Mouse (Mus musculus): Measurements from ENCODE around the gene Gm45337.
A peak's percentile ranks its signal among the peaks of the same experiment; 100 is the strongest.
"Not testable (repeated sequence)": the region's sequence is repeated elsewhere in the genome, so short reads cannot be mapped to it uniquely, and the experiment has no call there.

Gene Gm45337

DNA sequence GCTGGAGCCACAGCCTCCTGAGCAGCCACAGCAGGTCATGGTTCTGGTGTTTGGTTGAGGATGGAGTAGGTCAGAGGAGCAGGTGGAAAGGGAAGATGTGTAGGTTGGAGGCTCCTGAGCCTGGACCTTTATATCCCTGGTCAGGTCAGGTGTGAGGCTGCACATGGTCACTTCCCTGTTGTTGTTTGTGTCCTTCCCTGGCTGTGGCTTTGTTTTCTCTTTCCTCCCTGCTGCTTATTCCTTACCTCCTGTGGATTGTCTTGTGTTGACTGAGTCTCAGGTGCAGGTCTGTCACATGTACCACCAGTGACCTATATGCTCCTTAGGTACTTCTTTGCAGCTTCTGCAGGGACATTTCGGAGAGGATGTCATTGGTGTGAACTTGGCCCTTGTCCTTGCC, at the start of gene Gm45337:
Gene Gm45337 (minus strand): TSS at position 101 of the 400 bp plus-strand sequence.
- DNase-seq (ENCODE audit: low read depth, low spot score) = no peak

GRCm38 (mm10) chr7:142190289-142190688, 45.9 kb upstream of the Gm45337 start, which contains the start of gene Gm10153:
Gene Gm10153 (minus strand): TSS chr7:142190389.
- DNase-seq (ENCODE audit: low read depth, low spot score) = no peak

DNA sequence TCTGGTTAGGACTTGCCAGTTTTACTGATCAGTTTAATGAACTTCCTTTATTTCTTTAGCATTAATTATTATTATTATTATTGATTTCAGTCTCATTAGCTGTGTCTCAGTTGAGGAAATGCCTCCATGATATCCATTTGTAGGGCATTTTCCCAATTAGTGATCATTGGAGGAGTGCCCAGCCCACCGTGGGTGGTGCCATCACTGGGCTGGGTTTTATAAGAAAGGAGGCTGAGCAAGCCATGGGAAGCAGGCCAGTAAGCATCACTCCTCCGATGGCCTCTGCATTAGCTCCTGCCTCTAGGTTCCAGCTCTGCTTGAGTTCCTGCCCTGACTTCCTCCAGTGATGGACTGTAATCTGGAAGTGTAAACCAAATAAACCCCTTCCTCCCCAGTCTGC, 43.7 kb upstream of the Gm45337 start:
- no peak for DNase-seq (ENCODE audit: low read depth, low spot score)

GRCm38 (mm10) chr7:142181021-142181420, 36.6 kb upstream of the Gm45337 start:
- no peak for DNase-seq (ENCODE audit: low read depth, low spot score)

- no peak for DNase-seq (ENCODE audit: low read depth, low spot score)
Observed at GRCm38 (mm10) chr7:142178685-142179084, 34.3 kb upstream of the Gm45337 start.

DNA sequence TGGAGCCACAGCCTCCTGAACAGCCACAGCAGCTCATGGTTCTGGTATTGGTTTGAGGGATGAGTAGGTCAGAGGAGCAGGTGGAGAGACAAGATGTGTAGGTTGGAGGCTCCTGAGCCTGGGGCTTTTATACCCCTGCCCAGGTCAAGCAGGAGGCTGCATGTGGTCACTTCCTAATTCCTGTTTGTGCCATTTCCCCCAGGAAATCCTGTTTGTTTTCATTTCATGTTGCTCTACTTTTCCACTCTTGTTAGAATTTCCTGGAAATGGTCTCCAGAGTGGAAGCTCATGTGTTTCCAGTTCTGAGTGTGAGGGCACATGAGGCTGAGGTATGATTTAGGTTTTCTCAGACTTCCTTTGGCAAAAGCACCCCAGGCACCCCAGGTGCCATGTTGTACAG, 31.5 kb upstream of the Gm45337 start, which contains the start of gene Krtap5-2:
Gene Krtap5-2 (minus strand): TSS at position 101 of the 400 bp plus-strand sequence.
- not testable (repeated sequence) for DNase-seq (ENCODE audit: low read depth, low spot score)

GRCm38 (mm10) chr7:142169836-142170235, 25.4 kb upstream of the Gm45337 start:
- DNase-seq (ENCODE audit: low read depth, low spot score) = no peak

DNA sequence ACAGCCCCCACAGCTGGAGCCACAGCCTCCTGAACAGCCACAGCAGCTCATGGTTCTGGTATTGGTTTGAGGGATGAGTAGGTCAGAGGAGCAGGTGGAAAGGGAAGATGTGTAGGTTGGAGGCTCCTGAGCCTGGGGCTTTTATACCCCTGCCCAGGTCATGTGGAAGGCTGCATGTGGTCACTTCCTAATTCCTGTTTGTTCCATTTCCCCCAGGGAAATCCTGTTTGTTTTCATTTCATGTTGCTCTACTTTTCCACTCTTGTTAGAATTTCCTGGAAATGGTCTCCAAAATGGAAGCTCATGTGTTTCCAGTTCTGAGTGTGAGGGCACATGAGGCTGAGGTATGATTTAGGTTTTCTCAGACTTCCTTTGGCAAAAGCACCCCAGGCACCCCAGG, 21.2 kb upstream of the Gm45337 start, which contains the start of gene Gm4553:
Gene Gm4553 (minus strand): TSS at position 101 of the 400 bp plus-strand sequence.
- not testable (repeated sequence) for DNase-seq (ENCODE audit: low read depth, low spot score)

DNA sequence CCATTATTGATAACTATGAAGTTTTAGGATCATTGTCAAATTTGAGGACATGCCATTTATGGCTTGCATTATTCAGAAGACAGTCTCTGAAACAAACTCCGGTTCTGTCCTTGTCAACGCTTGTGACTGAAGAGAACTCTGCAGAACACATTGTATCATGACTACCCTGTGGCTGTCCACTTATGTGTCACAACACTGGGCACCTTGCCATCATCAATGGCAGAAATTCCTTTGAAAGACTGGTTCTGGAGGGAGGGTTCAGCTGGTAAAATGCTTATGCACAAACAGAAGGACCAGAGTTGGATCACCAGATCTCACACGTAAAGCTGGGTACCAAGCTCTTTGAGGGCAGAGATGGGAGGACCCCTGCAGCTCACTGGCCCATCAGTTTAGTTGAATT, 15.0 kb upstream of the Gm45337 start:
- no peak for DNase-seq (ENCODE audit: low read depth, low spot score)

DNA sequence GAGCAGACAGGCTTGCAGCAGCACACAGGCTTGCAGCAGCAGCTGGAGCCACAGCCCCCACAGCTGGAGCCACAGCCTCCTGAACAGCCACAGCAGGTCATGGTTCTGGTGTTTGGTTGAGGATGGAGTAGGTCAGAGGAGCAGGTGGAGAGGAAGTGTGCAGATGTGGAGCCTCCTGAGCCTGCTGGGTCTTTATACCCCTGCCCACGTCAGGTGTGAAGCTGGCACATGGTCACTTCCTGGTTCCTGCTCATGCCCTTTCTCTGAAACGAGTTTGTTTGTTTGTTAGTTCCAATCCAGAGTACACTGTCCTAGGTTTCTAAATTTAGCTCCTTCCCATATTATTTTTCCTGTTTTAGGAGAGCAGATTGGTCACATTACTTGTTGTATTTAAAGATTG, 12.6 kb upstream of the Gm45337 start, which contains the start of gene Gm29735:
Gene Gm29735 (minus strand): TSS at position 101 of the 400 bp plus-strand sequence.
- DNase-seq (ENCODE audit: low read depth, low spot score) = not testable (repeated sequence)

GRCm38 (mm10) chr7:142155308-142155707, 10.9 kb upstream of the Gm45337 start:
- DNase-seq (ENCODE audit: low read depth, low spot score) = no peak

GRCm38 (mm10) chr7:142152191-142152590, 7.8 kb upstream of the Gm45337 start:
- no peak for DNase-seq (ENCODE audit: low read depth, low spot score)

DNA sequence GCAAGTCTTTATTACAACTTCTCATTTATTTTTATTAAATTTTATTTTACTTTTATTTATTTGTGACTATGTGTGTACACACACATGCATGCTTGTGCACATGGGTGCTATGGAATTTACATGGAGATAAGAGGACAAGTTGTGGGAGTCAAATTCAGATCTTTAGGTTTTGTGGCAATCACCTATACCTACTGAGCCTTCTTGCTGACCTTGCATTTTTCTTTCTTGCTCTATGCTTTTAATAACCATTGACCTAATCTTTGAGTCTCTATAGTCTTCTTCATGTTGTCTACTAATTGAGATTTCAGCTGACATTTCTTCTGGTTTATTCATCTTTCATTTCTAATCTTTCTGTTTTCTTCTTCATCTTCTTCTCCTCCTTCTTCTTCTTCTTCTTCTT, 4.2 kb upstream of the Gm45337 start:
- no peak for DNase-seq (ENCODE audit: low read depth, low spot score)

- peak; percentile 40 for DNase-seq (ENCODE audit: low read depth, low spot score)
Observed at GRCm38 (mm10) chr7:142146033-142146432, 1.6 kb upstream of the Gm45337 start.

- no peak for DNase-seq (ENCODE audit: low read depth, low spot score)
Observed at GRCm38 (mm10) chr7:142145413-142145940, 1.1 kb upstream of the Gm45337 start.

DNA sequence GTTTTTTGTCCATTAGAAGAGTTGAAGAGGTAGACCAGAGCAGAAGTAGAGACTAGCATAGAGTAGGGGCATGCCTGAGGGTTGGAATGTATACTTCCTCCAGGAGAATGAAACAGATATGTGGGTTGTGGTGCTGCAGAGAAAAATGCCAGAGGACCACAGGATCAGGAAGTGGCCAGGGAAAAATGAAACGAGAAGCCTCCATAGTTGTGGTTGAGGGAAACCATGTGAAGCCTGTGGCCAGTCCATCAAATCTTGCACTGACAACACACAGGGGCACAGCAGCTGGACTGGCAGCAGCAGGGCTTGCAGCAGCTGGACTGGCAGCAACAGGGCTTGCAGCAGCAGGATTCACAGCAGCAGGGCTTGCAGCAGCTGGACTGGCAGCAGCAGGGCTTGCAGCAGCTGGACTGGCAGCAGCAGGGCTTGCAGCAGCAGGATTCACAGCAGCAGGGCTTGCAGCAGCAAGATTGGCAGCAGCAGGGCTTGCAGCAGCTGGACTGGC, 849 bp downstream of the Gm45337 start:
- DNase-seq (ENCODE audit: low read depth, low spot score) = not testable (repeated sequence)

DNA sequence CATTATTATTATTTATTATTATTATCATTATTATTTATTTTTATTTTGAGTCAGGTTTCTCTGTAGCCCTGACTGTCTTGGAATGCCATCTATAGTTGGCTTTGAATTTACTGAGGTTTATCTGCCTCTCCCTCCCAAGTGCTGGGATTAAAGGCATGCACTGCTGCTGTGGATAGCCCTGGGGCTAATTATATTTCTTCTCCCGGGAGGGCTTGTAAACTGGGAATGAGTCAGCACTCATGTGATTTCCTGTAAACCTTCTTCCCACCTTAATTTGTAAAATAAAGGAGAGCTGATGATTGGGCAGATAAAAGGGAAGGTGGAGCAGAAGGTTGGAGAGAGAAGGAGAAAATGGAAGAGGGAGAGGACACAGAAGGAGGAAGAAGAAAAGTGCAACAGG, 3.7 kb downstream of the Gm45337 start:
- no peak for DNase-seq (ENCODE audit: low read depth, low spot score)

- DNase-seq (ENCODE audit: low read depth, low spot score) = not testable (repeated sequence)
Observed at GRCm38 (mm10) chr7:142135934-142136333, 8.5 kb downstream of the Gm45337 start, which contains the start of gene Gm39115. Gene Gm39115 (minus strand): TSS chr7:142136034.

DNA sequence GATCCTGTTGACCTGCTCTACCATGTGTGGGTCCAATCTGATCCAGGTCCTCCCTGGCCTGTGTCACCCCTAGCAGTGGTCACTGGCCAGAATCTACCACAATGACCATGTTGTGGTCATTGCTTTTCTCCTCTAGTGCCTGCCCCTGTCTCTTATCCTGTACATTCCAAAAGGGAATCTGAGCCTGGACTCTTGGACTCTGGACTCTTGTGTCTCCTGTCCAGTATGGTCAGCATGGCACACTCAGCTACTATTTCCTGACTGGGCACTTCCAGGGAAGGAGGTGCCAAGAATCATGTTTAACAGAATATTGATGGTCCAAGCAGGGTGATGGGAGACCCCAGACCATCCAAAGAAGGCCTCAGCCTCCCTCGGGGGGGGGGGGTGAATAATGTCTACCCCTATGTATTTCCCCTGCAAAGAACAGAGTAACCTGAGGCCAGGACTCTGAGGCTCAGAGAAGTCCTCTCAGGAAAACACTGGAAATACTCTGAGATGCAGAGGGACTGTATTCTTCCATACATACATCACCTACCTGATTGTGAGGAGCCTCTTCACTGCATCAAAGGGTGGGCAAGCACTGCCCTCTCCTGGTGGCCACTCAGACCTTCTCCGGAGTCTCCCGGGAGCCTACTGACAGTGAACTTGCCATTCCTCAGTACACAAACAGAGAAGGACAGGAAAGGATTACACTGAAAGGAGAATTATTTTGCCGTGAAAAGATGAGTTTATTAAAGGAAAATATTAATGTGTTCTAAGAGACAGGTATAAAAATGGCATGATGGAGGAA, 10.0 kb downstream of the Gm45337 start:
- DNase-seq (ENCODE audit: low read depth, low spot score) = no peak

DNA sequence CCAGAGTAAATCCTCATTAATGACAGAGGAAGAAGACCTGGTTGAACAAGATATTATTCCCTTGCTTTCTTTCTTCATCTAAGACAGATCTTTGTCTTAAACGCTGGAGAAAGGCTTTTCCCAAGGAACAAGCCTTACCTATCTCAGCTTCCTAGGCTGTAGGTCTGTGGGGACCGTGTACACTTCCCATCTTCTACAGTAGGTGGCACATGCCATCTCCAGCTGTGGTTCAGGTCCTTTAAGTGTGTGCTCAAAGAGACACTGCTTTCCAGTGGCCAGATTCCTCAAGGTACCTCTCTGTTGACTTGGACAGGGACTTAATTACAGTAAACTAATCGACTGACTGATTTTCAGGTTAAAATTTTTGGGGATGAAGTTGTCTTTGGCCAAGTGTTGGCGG, 15.6 kb downstream of the Gm45337 start:
- DNase-seq (ENCODE audit: low read depth, low spot score) = no peak

DNA sequence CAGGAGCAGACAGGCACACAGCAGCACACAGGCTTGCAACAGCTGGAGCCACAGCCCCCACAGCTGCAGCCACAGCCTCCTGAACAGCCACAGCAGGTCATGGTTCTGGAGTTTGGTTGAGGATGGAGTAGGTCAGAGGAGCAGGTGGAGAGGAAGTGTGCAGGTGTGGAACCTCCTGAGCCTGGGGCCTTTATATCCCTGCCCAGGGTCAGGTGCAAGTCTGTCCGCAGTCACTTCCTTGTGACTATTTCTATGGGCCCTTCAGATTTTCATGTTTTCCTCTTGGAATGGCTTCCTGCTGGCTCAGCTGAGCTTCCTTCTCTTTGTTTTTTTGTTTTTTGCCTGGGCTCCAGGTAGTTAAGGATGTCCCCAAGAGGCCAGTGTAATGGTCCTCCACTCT, 23.8 kb downstream of the Gm45337 start, which contains the start of gene Gm45618:
Gene Gm45618 (minus strand): TSS at position 101 of the 400 bp plus-strand sequence.
- DNase-seq (ENCODE audit: low read depth, low spot score) = not testable (repeated sequence)

DNA sequence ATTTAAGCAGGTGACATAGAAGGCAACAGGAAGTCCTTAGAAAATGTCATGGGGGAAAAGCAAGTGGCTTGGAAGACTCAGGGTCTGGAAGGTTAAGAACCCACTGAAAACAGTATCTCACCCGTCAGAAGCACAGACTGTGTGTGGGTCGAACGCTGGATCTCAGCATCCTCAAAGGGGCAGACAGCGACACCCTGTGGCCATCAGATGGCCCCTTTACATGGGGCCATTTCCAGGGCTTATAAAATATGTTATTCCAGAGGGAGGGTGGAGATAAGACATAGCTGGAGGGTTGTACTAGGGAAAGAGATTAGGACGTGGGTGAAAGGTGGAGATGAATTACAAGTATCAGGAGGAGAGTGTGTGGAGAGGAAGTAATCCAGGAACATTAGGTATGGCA, 24.8 kb downstream of the Gm45337 start:
- DNase-seq (ENCODE audit: low read depth, low spot score) = no peak

Measured in embryo, embryonic 11.5 days (tissue).